Mouse (Mus musculus) right cerebral cortex, postnatal 4 days (tissue): ENCODE data around the gene Igflr1.

Experiments
- DNase-seq: peaks from one replicate; pipeline ENCODE4 v3.0.0-alpha.2; 2022

The Igflr1 gene

GRCm38 (mm10) chr7:30553810-30554584, 11.2 kb upstream of the Igflr1 start:
- DNase-seq: no peak

DNA sequence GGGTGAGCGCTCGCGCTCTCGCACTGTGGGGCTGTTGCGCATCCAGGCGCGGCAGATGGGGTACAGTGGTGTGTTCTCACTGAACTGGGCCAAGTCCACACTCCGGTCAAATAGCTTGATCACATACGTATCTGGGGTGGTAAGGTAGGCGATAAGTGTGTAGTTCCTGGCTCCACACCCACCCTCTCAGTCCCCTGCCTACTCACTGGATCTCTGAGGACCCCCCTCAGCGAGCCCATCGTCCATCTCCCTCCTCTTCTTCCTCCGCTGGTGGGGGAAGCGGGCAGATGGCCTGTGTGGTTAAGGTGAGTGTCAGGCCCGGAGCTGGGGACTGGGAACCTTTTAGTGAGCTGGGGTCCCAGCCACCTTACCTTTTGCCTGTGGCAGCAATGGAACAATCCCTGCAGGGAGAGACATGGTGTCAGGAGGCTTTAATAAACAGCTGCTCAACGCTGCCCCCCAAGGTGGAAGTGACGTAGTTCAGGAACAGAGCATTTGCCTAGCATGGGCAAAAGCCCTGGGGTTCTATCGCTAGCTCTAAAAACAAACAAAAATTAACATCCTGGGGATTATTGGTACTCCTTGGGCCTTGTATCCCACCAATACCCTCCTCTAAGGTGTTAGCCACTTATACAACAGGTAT, 8.2 kb upstream of the Igflr1 start:
- DNase-seq: no peak

DNA sequence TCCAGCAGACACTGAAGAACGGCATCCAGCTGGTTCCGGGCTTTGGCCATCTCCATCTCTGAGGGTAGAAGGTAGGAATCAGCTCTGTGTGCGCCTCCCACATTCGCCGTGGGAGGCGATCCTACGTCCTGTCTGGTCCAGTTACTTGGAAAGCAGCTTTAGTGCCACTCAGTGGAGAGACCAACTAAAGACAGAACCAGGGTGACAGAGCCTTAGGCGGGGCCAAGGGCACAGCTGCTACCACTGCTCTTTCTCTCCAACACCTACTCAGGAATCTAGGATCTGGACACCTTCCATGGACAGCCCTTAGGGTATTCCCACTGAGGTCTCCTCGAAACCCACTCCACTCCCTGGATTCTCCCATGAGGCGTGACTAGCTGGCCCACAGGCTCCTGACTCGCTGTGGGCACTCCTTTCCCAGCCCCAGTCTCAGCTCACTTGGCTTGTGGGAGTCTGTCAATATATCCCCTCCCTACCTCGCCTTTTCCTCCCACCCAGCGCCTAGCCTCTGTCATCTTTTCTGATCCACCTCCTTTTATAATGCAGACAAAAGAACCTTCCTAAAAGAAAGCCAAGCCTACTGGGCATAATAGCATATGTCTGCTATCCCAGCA, 7.2 kb upstream of the Igflr1 start:
- DNase-seq: no peak

DNA sequence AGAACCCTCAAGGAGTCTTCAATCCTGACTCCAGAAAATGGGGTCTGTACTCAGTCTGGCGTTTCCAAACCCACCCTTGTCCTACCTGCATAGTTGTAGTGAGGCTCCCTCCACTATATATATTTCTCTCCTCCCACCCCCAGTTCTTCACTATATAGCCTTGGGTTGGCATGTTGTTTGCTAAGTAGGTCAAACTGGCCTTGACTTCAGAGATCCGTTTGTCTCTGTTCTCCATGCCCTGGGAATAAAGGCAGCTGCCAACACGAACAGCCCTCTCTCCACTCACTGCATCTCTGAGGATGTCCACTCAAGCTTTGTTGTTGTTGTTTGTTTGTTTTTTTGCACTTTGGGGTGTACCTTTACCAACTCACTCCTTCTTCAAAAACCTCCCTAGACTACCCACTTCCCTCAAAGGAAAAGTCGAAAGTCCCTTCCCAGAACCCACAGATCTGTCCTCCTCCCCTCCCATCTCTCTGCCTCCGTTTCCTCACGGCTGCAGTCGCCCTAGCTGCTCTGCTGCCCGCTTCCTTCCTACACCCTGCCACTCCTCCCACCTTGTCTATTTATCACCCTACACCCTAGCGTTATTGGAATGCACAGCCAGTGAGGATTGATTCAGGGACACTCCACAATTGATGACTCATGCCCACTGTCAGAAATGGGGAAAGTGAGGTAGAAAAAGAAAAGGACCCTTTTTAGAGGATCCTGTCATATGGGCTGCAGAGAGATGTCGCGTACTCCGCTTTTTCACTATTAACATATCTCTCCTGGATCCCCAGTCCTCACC, 6.4 kb upstream of the Igflr1 start:
- DNase-seq: no peak

- peak; percentile 91 for DNase-seq
Measured at GRCm38 (mm10) chr7:30559443-30559954, 5.7 kb upstream of the Igflr1 start, which contains the start of gene Lin37. Gene Lin37, minus strand, starts transcription at chr7:30559838.

DNA sequence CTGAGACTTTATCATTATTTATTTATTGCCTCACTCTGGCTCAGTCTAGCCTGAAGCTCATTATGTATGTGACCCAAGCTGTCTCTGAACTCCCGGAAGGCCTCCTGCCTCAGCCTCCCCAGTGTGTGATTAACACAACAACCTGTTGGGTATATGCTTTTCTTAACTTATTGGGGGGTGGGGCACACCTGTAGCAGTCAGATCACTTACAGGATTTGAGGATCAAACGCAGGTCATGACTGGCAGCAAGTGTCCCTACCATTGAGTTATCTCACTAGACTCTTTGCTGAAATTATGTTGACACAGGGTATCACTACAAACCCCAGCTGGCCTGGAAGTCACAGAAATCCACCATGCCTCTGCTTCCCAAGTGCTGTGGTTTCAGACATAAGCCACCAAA, 4.9 kb upstream of the Igflr1 start:
- DNase-seq: no peak

DNA sequence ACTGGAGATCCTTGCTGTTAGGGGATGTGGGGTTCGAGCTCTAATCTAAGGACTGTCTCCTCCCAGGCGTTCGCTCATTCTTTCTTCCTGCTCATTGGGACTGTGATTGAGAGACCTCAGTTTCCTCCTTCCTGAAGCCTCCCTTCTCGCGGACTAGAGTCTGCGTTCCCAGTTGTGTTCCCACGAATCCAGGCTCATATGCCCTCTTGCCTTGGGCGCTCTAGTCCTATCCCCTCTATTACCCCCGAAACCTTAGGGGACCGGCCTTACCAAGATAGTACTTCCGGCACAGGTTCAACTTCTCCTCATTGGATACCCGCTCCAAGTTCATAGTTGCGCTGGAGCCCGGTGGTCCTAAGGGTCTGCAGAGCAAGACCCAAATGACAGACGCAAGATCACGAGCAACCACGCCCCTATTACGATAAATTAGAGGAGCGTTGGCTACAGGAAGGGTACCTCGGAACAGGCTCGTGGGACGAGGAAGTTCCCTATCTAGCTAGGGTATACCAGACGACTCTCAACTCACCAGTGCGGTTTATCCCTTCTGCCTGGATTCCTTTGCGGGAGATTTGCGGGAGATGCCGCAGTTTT, 2.6 kb upstream of the Igflr1 start:
- no peak for DNase-seq

DNA sequence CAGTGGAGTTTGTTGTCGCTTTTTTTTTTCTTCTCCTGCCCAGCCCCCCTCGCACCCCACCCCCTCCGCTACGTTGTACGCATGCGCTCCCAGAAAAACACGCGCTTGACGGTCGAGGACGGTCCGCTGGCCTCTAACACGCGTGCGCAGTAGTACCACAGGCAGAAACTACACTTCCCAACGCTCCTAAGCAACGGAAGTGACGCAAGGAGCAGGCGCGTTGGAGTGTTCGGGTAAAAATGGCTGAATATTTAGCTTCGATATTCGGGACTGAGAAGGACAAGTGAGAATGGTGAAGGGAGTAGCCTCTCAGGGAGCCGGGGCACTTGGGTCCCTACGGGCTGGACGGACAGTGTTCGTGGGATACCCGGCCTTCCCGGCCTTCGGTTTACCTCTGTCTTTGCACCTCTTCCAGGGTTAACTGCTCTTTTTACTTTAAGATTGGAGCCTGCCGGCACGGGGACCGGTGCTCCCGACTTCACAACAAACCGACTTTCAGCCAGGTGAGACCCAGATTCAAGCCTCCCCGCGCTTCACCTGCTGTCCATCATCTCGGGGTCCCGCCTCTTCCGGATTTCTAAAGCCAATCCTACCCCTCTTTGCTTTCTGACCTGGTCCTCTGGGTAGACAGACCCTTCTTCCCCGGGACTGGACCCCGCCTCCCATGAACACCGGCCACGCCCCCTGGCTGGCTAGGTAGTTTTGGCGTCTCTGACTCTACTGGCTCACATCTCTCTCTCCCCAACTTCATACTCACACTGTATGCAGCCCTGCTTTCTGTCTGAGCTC, 1.9 kb upstream of the Igflr1 start, which contains the start of the genes U2af1l4, Gm49396 and Psenen:
U2af1l4 (plus strand) TSS at position 185 of the 789 bp plus-strand sequence.
Gm49396 (plus strand) TSS at position 228 of the 789 bp plus-strand sequence.
Psenen (minus strand) TSS at position 511 of the 789 bp plus-strand sequence.
- DNase-seq: peak; percentile 96

GRCm38 (mm10) chr7:30563906-30564280, 1.3 kb upstream of the Igflr1 start:
- no peak for DNase-seq

GRCm38 (mm10) chr7:30566033-30566432, 806 bp downstream of the Igflr1 start:
- no peak for DNase-seq

- DNase-seq: no peak
Measured at GRCm38 (mm10) chr7:30567555-30567954, 2.3 kb downstream of the Igflr1 start.

DNA sequence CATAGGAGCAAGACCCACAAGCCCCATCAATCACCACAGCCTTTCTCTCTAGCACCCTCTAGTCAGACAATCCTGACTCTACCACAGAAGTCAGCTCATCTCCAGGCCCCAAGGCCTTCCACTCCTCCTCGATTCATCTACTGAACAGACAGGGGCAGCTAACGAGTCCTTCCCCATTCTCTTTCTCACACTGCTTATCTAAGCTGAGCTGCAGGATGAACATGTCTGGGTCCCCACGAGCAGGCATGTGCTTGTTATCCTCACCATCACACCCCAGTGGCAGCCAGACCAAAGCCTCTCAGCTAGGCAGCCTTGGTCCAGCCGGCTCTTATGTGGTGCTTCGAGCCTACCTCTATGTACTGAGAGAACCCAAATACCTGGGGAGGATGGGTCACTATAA, 7.2 kb downstream of the Igflr1 start:
- no peak for DNase-seq

- DNase-seq: no peak
Measured at GRCm38 (mm10) chr7:30572969-30573368, 7.7 kb downstream of the Igflr1 start.

- no peak for DNase-seq
Measured at GRCm38 (mm10) chr7:30579950-30580349, 14.7 kb downstream of the Igflr1 start.

DNA sequence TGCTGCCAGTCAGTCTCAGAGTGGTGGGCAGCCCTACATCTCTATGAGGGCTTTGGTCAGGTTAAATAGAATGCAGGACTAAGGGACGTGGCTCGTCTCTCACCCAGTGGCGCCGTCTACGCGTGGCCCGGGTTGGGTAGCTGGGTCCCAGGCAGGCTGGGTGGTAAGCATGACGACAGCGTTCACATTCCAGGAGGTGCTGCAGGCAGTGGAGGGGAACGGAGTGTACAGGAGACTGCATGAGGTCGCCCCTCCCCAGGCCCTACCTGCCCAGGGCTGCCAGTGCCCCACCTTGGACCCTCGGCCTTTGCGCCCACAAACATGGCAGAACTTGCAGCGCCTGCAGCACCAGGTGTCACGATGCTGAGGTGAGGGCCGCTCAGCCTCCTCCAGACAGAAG, 16.3 kb downstream of the Igflr1 start:
- DNase-seq: no peak

- DNase-seq: no peak
Measured at GRCm38 (mm10) chr7:30584339-30584738, 19.1 kb downstream of the Igflr1 start.

- DNase-seq: no peak
Measured at GRCm38 (mm10) chr7:30585170-30585569, 19.9 kb downstream of the Igflr1 start.

DNA sequence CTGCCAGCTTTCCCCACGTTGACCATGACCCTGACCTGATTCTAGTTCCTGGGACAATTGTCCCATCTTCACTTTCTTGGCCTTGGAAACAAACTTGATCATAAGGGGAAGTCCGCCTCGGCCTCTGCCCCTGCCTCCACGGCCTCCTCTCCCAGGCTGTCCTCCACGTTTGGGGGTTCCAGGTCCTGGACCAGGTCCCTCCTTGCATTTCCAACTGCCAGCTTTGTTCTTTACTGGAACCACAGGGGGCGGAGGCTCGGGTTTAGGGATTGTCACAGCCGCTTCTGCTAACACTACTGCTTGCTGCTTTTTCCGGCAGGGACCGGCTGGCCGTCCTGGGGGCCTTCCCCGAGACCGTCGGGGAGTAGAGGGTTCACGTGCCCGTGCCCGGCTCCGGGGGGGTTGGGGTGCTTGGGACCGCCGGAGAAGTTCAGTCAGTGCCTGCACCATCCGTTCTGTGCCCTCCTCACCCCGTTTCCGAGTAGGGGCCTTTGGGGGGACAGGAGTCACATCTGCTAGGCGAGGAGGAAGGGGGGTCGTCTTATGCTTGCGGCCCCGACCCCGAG, 21.3 kb downstream of the Igflr1 start:
- DNase-seq: no peak

- peak; percentile 55 for DNase-seq
Measured at GRCm38 (mm10) chr7:30587842-30588667, 22.8 kb downstream of the Igflr1 start.
